Mouse (Mus musculus): ENCODE measurements around the gene Fxyd3.
A peak's percentile ranks its signal among the peaks of the same experiment; 100 is the strongest.

The Fxyd3 gene

GRCm38 (mm10) chr7:31070324-31070723 lies 6.2 kb downstream of the Fxyd3 start:
- DNase-seq, result no peak

- DNase-seq, result no peak
Measured at GRCm38 (mm10) chr7:31069491-31069890, 7.0 kb downstream of the Fxyd3 start.

GRCm38 (mm10) chr7:31067836-31068235 lies 8.7 kb downstream of the Fxyd3 start:
- DNase-seq, result no peak

- no peak for DNase-seq
Measured at GRCm38 (mm10) chr7:31063074-31063560, 13.4 kb downstream of the Fxyd3 start.

GRCm38 (mm10) chr7:31060621-31061010 lies 15.9 kb downstream of the Fxyd3 start:
- no peak for DNase-seq

- DNase-seq, result no peak
Measured at GRCm38 (mm10) chr7:31059919-31060620, 16.4 kb downstream of the Fxyd3 start.

- DNase-seq, result peak; percentile 82
Measured at GRCm38 (mm10) chr7:31059108-31059507, 17.4 kb downstream of the Fxyd3 start, which contains the start of gene Lgi4. Lgi4 (plus strand) TSS chr7:31059342.

GRCm38 (mm10) chr7:31058211-31058610 lies 18.3 kb downstream of the Fxyd3 start:
- no peak for DNase-seq

GRCm38 (mm10) chr7:31057730-31058129 lies 18.8 kb downstream of the Fxyd3 start:
- DNase-seq, result no peak

- no peak for DNase-seq
Measured at GRCm38 (mm10) chr7:31057071-31057470, 19.4 kb downstream of the Fxyd3 start, which contains the start of gene Fxyd1. Fxyd1 (minus strand) TSS chr7:31057199.

- DNase-seq, result no peak
Measured at GRCm38 (mm10) chr7:31056448-31056847, 20.1 kb downstream of the Fxyd3 start.

- no peak for DNase-seq
Measured at GRCm38 (mm10) chr7:31055883-31056282, 20.6 kb downstream of the Fxyd3 start.

- DNase-seq, result peak; percentile 41
Measured at GRCm38 (mm10) chr7:31055354-31055824, 21.1 kb downstream of the Fxyd3 start.

- DNase-seq, result no peak
Measured at GRCm38 (mm10) chr7:31054661-31055320, 21.7 kb downstream of the Fxyd3 start.

- DNase-seq, result peak; percentile 48
Measured at GRCm38 (mm10) chr7:31053882-31054447, 22.5 kb downstream of the Fxyd3 start.

GRCm38 (mm10) chr7:31052636-31053434 lies 23.7 kb downstream of the Fxyd3 start:
- peak; percentile 85 for DNase-seq

GRCm38 (mm10) chr7:31052251-31052635 lies 24.3 kb downstream of the Fxyd3 start:
- peak; percentile 36 for DNase-seq

- peak; percentile 55 for DNase-seq
Measured at GRCm38 (mm10) chr7:31051321-31052021, 25.0 kb downstream of the Fxyd3 start, which contains the start of gene Fxyd7. Fxyd7 (minus strand) TSS chr7:31051467.

GRCm38 (mm10) chr7:31050921-31051320 lies 25.6 kb downstream of the Fxyd3 start:
- peak; percentile 54 for DNase-seq

- no peak for DNase-seq
Measured at GRCm38 (mm10) chr7:31050487-31050886, 26.0 kb downstream of the Fxyd3 start.

- DNase-seq, result no peak
Measured at GRCm38 (mm10) chr7:31049846-31050281, 26.6 kb downstream of the Fxyd3 start.

Measured in cerebellum, adult 8-10 months (tissue).